Mouse (Mus musculus) hindbrain, embryonic 11.5 days (tissue): ENCODE measurements around the gene Fancd2os. TPM values are rescaled to one million over a fixed set of nuclear protein-coding genes. Genes with fewer than 3 reads are reported as not detected.

Experiments used
- ATAC-seq: fragments of 200-750 bp; cut with Nextera tagmentation; 2 replicates; pipeline ENCODE4 v1.8.0; 2017; ENCODE audit warnings: mild to moderate bottlenecking, moderate TSS enrichment, moderate library complexity; ENCODE audit not compliant: low FRiP score
- DNase-seq: peaks from one replicate; pipeline ENCODE4 v3.0.0-alpha.2; 2015; ENCODE audit warnings: low spot score
- H3K27ac ChIP-seq: fragments of 300-500 bp; sonication (generic); 2 replicates; pipeline ENCODE4 v1.5.1; 2014; ENCODE audit warnings: mild to moderate bottlenecking, low read depth, low read length
- H3K27me3 ChIP-seq: fragments of 300-500 bp; sonication (generic); 2 replicates; pipeline ENCODE4 v1.6.1; 2014; ENCODE audit warnings: mild to moderate bottlenecking, low read length, moderate library complexity, mixed read lengths; ENCODE audit not compliant: control insufficient read depth, insufficient read depth
- H3K36me3 ChIP-seq: fragments of 300-500 bp; sonication (generic); 2 replicates; pipeline ENCODE4 v1.6.1; 2014; ENCODE audit warnings: mild to moderate bottlenecking, low read length, moderate library complexity, mixed read lengths; ENCODE audit not compliant: control insufficient read depth, insufficient read depth
- H3K4me1 ChIP-seq: fragments of 300-500 bp; sonication (generic); replicated peaks from 2 replicates; pipeline ENCODE4 v1.6.1; 2014; ENCODE audit warnings: low read length, mixed read lengths; ENCODE audit not compliant: control insufficient read depth, insufficient read depth
- H3K4me2 ChIP-seq: fragments of 300-500 bp; sonication (generic); replicated peaks from 2 replicates; pipeline ENCODE4 v1.6.1; 2014; ENCODE audit warnings: mild to moderate bottlenecking, low read depth, low read length
- H3K4me3 ChIP-seq: fragments of 300-500 bp; sonication (generic); 2 replicates; pipeline ENCODE4 v1.5.1; 2014; ENCODE audit warnings: low read depth, low read length
- H3K9ac ChIP-seq: fragments of 300-500 bp; sonication (generic); 2 replicates; pipeline ENCODE4 v1.6.1; 2014; ENCODE audit warnings: low read depth, low read length
- H3K9me3 ChIP-seq: fragments of 300-500 bp; sonication (generic); 2 replicates; pipeline ENCODE4 v1.6.1; 2016; ENCODE audit warnings: low read length; ENCODE audit not compliant: control insufficient read depth
- WGBS: fragments of 180-500 bp; shearing (Covaris S2); extraction: QIAGEN DNeasy Blood & Tissue Kit; methylation state at CpG from one replicate; pipeline ENCODE4 v1.1.7; 2014; 5-methylcytosine and 5-hydroxymethylcytosine counted together
- polyA plus RNA-seq: library from polyadenylated mRNA; unstranded; fragments of >200 nt; fragmentation: Nextera tagmentation; extraction: Ambion mirVana; gene quantifications from 2 replicates; pipeline ENCODE4 v1.2.1, GENCODE M21; 2014

Gene Fancd2os
- polyA plus RNA-seq = 0.45 TPM in 1 of 2 replicates, not detected in the other

DNA sequence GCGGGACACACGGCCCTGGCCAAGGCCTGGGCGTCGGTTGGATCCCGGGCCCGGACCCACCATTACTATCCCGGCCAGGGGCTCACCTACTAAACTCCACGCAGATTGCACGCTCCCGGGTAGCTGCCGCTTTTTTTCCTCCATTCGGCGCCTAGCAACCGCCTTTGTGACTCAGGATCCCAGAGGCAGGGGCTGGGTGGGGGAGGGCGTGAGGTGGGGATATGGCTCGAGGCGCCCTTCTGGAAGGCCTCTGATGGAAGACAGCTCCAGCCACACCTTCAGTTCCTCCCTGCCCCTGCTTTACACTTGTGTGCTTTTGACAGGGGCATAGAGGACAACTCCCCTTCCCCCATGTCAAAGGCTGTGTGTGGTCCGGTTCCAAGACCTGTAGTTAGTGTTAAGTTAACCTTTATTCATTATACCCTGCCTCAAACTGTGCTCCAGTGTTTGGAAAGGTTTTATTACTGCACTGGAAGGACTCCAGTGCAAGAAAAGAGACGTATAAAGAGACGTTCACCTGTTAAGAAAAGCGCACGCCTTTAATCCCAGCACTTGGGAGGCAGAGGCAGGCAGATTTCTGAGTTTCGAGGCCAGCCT is at the start of gene Fancd2os:
Gene Fancd2os (minus strand): TSS at position 173 of the 597 bp plus-strand sequence.
- Histone ChIP-seq H3K27ac (no peak within 1 kb of the TSS), H3K36me3 (no peaks in the 10 kb centered on the region), H3K27me3 (no peaks in the 10 kb centered on the region), H3K4me3 (no peak within 1 kb of the TSS), H3K9me3 (no peaks in the 10 kb centered on the region), H3K4me1 (no peaks in the 10 kb centered on the region), H3K9ac (no peak within 1 kb of the TSS), H3K4me2 (0 out of 2 replicates have a peak within 1 kb of the TSS, but pooled peaks have one; percentile 11)
- peak; percentile 22 for DNase-seq
- ATAC-seq = no peak
- WGBS = 39% methylated on average over 22 of the region's 23 CpGs

DNA sequence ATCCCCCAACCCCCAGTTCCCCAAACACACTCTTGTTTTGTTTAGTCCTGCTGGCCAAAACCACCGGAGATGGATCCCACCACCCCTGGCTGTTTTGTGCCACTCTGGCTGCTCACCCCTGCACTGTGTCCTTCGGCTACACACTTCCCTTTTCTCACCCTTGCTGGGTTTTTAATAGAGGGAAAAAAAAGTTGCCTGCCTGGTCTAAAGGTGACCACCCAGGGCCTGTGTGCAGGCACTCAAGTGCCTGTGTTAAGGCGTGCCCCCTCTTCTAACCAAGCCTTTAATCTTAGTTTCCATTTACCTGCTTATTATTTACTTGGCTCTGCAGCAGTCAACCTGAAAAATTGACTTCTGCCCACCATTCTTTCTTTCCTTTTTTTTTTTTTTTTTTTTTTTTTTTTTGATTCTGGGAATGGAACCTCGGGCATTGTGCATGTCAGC is 49.7 kb upstream of the Fancd2os start:
- DNase-seq (no peak), ATAC-seq (no peak)
- Histone ChIP-seq H3K27me3 (no peaks in the 10 kb centered on the region), H3K9me3 (no peaks in the 10 kb centered on the region), H3K9ac (no peak overlapping the region), H3K4me2 (no peak overlapping the region), H3K4me3 (no peak overlapping the region), H3K36me3 (no peaks in the 10 kb centered on the region), H3K4me1 (no peaks in the 10 kb centered on the region), H3K27ac (no peak overlapping the region)
- WGBS = 82% methylated on average over 4 of the region's 4 CpGs

DNA sequence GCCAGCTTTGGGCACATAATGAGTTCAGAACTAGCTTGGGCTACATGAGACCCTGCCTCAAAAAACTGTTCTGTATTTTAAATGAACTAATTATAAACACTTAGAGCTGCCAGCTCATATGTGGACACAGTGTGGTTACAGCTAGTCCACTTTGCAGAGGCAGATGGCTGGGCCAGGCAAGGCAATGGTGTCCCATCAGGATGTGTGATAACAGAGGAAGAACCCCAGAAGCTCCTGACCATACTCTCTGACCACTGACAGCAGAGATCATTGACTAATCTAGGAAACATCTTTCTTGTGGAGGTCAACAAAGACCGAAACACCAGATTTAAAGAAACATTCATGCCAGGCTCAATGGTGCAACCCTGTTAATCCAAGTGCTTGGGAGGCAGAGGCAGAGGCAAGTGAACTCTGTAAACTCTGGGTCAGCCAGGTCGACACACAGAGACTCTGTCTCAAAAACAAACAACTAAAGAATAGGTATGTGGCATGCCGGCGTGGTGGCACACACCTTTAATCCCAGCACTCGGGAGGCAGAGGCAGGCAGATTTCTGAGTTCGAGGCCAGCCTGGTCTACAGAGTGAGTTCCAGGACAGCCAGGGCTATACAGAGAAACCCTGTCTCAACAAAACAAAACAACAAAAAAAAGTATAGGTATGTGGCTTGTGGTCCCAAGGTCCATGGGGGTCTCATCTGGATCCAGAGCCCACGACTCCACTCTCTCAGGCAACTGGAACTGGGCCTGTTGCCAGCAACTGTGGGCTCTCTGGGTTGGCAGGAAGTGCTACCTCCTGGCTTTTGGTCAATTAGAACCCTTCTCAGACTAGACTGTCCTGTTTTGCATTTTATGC is 49.1 kb upstream of the Fancd2os start:
- no peaks in the 10 kb centered on the region for H3K9me3 ChIP-seq
- no peak overlapping the region for H3K9ac ChIP-seq
- DNase-seq (no peak), ATAC-seq (no peak)
- 84% methylated on average over 7 of the region's 7 CpGs for whole genome bisulfite sequencing
- no peaks in the 10 kb centered on the region for H3K27me3 ChIP-seq
- no peak overlapping the region for H3K4me3 ChIP-seq
- no peak overlapping the region for H3K27ac ChIP-seq
- H3K4me2 ChIP-seq = no peak overlapping the region
- no peaks in the 10 kb centered on the region for H3K4me1 ChIP-seq
- no peaks in the 10 kb centered on the region for H3K36me3 ChIP-seq

DNA sequence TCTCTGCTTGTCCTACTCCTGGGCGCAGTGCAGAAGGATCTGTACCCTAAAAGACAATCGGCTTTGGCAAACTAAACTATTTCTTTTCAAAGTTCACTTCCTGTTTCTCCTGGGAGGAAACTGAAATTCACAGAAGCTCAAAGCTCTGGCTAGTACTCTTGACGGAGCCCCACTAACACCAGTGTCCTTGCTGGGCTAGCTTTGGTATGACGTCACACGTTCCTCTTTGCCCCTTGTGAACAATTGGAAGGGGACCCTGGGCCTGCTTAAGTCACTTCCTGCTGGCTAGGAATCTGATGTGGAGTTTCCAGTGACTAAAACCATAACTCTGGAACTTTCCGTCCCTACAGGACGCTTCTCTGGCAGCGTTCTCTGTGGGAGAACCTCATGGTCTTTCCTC is 44.3 kb upstream of the Fancd2os start:
- no peak for ATAC-seq
- H3K27me3 ChIP-seq = no peaks in the 10 kb centered on the region
- no peak overlapping the region for H3K4me2 ChIP-seq
- H3K4me3 ChIP-seq = no peak overlapping the region
- DNase-seq = no peak
- H3K27ac ChIP-seq = no peak overlapping the region
- no peaks in the 10 kb centered on the region for H3K36me3 ChIP-seq
- H3K4me1 ChIP-seq = no peaks in the 10 kb centered on the region
- H3K9ac ChIP-seq = no peak overlapping the region
- no peaks in the 10 kb centered on the region for H3K9me3 ChIP-seq
- 87% methylated on average over 8 of the region's 8 CpGs for WGBS

DNA sequence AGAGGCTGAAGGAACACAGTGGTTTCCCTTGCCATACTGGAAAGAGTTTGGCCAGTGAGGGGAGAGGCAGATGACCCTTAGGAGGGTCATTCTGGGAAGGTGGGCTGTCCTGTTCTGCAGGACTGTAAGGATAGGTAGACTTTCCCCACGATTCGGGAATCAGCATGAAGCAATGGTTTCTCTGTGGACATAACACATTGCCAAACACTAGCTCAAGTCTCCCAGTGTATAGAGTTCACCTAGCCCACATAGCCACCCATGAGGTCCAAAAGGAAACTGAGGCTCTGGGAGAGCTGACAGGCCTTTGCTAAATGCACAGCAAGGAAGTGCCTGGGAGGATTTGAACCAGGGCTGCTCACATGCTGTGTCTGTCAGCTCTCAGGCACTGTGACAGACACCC is 43.5 kb upstream of the Fancd2os start:
- WGBS = 90% methylated on average over 2 of the region's 2 CpGs
- Histone ChIP-seq H3K4me2 (no peak overlapping the region), H3K4me3 (no peak overlapping the region), H3K27ac (no peak overlapping the region), H3K9ac (no peak overlapping the region), H3K27me3 (no peaks in the 10 kb centered on the region), H3K9me3 (no peaks in the 10 kb centered on the region), H3K36me3 (no peaks in the 10 kb centered on the region), H3K4me1 (no peaks in the 10 kb centered on the region)
- ATAC-seq = no peak
- no peak for DNase-seq

DNA sequence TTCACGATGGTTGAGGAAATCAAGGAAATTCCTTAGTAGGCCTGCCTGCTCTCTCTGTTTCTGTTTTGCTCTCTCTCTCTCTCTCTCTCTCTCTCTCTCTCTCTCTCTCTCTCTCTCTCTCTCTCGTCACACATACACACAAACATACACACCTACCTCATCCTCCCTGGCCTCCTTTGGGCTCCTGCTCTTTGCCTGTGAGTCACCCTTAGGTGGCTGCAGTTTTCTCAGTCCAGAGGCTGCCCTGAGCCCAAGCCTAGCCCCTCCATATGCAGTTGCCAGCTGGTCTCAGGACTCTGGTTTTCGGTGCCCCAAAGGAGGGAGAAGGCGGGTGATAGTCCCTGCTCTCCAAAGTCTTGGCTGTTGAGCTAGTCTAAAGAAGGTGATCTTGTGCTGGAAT is 42.5 kb upstream of the Fancd2os start:
- Histone ChIP-seq H3K4me2 (no peak overlapping the region), H3K9me3 (no peaks in the 10 kb centered on the region), H3K27ac (no peak overlapping the region), H3K27me3 (no peaks in the 10 kb centered on the region), H3K9ac (no peak overlapping the region), H3K4me1 (no peaks in the 10 kb centered on the region), H3K4me3 (no peak overlapping the region), H3K36me3 (no peaks in the 10 kb centered on the region)
- ATAC-seq (no peak), DNase-seq (no peak)
- WGBS = 77% methylated on average over 4 of the region's 4 CpGs

DNA sequence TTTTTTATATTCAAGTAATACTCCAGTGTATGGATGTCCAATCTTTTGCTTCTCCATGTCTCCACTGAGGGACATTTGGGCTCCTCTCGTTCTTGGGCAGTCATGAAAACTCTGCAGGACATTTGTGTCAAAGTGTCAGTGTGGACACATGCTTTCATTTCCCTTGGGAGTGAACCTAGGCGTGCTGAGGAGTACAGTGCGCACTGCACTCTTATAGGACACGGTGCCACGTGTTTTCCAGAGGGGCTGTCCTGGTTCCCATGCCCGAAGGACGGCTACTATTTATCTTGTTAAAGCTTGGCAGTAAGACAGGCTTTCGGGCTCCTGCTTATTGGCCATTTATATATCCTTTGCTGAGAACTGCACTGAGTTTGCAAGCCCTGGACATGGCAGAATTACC is 42.1 kb upstream of the Fancd2os start:
- no peak for ATAC-seq
- no peak overlapping the region for H3K9ac ChIP-seq
- WGBS = 89% methylated on average over 8 of the region's 8 CpGs

DNA sequence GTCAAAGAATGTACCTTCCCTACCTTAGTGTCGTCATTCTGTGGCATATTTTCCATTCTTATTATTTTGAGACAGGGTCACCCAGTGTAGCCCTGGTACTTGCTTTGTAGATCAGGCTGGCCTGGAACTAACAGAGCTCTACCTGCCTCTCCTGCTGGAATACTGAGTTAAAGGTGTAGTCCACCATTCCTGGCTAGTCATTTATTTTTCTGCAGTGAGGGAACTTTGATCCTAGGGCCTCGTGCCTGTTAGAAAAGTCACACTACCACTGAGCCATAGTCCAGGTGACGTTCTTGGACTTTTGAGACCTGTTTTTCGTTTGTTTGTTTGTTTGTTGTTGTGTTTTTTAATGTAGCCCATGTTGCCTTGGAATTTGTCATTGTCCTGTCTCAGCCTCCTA is 38.7 kb upstream of the Fancd2os start:
- no peak for ATAC-seq
- no peak for DNase-seq
- Histone ChIP-seq H3K4me1 (no peaks in the 10 kb centered on the region), H3K9me3 (no peaks in the 10 kb centered on the region), H3K9ac (no peak overlapping the region), H3K4me3 (no peak overlapping the region), H3K4me2 (no peak overlapping the region), H3K27me3 (no peaks in the 10 kb centered on the region), H3K27ac (no peak overlapping the region), H3K36me3 (no peaks in the 10 kb centered on the region)
- WGBS = 83% methylated on average over 4 of the region's 4 CpGs

More for the DNA sequence above, 42.1 kb upstream of the Fancd2os start:
- no peak for DNase-seq
- Histone ChIP-seq H3K4me2 (no peak overlapping the region), H3K36me3 (no peaks in the 10 kb centered on the region), H3K27me3 (no peaks in the 10 kb centered on the region), H3K9me3 (no peaks in the 10 kb centered on the region), H3K4me3 (no peak overlapping the region), H3K4me1 (no peaks in the 10 kb centered on the region), H3K27ac (no peak overlapping the region)
